Mouse (Mus musculus) heart, postnatal 25 days (tissue): Measurements from ENCODE around the gene 9430097D07Rik. TPM values are rescaled to one million over a fixed set of nuclear protein-coding genes. Genes with fewer than 3 reads are reported as not detected.

Experiments
- DNase-seq: peaks from one replicate; pipeline ENCODE4 v3.0.0; 2022; ENCODE audit warnings: low spot score
- intact Hi-C: fragments of 180-260 bp; cut with DNase I; formaldehyde crosslinking; loops from one replicate; pipeline ENCODE4 v1.15.1; 2025
- total RNA-seq, 2 experiments: library from RNA; stranded (reverse); gene quantifications; 2 replicates each; pipeline ENCODE4 v1.2.3; 2021

9430097D07Rik gene
- not detected for total RNA-seq

DNA sequence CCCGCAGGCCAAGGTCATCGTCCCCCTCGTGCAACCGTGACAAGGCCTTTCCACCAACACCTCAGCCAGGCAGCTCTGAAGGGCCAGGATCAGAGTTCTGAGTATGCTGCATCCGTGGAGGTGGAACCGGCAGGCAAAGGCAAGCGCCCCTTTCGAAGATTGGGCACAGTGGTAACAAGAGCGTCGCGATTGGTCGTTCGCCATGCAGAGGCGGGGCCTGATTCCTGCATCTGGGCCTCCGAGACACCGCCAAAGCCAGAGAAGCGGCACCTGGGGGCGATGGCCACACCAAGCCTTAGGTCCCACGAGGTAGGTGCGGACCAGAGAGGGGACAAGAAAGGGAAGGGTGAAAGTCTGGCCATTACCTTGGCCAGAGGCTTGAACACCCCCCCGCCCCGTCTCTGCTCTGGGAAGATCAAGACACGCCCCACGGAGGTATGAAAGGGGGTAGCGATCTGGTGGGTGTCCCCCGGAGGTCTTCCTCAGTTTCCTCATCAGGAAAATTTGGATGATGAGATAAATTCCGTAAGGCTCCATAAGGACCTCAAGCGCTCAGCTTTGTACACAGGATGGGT, at the start of gene 9430097D07Rik:
9430097D07Rik (minus strand) TSS at position 99 of the 575 bp plus-strand sequence.
- no peak for DNase-seq

DNA sequence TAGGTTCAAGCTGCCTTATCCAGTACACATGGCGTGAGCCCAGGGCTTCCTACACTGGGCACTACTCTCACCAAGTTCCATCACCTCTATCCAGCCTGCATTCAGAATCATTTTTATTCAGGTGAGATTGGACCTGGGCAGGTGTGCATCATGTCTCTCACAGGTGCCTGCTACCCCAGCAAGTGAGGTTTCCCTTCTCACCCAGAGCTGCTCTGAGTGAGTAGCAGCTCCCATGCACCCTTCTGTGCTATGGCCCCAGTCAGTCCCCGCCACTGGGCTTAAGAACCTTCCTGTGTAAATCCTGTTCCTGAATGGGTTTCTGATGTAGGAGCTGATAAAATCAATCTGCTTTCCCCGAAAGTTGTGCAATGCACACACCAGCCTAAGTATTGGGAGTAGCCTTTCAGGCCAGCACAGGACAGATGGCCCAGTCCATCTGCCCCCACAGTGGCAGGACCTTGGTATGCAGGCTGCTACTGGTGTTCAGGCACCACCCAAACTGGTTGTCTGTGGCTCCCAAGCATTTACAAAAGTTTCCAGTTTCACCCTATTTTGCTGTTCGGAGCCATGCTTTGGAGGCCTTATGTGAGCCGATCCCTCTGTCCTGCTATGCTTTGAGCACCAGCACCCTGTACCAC, 48.7 kb upstream of the 9430097D07Rik start:
- intact Hi-C loops = no loop called here
- DNase-seq = no peak

More for the DNA sequence above, at the start of gene 9430097D07Rik:
- intact Hi-C loops = no loop called here

GRCm38 (mm10) chr2:32621517-32621859, 46.0 kb upstream of the 9430097D07Rik start, which contains the start of gene Ak1:
Gene Ak1, plus strand, starts transcription at chr2:32621758.
- no peak for DNase-seq
- intact Hi-C loops = no loop called here

- DNase-seq = peak; percentile 70
- intact Hi-C loops = no loop called here
Measured at GRCm38 (mm10) chr2:32620682-32621516, 45.4 kb upstream of the 9430097D07Rik start.

- intact Hi-C loops = loop anchor here (5.0 kb wide), 1 partner anchor 36 kb away; no protein-coding TSS in a partner anchor
- DNase-seq = no peak
Measured at GRCm38 (mm10) chr2:32618051-32618450, 42.6 kb upstream of the 9430097D07Rik start.

- DNase-seq = no peak
- intact Hi-C loops = loop anchor here (5.0 kb wide), 1 partner anchor 35 kb away; no protein-coding TSS in a partner anchor
Measured at GRCm38 (mm10) chr2:32617601-32618000, 42.1 kb upstream of the 9430097D07Rik start.

DNA sequence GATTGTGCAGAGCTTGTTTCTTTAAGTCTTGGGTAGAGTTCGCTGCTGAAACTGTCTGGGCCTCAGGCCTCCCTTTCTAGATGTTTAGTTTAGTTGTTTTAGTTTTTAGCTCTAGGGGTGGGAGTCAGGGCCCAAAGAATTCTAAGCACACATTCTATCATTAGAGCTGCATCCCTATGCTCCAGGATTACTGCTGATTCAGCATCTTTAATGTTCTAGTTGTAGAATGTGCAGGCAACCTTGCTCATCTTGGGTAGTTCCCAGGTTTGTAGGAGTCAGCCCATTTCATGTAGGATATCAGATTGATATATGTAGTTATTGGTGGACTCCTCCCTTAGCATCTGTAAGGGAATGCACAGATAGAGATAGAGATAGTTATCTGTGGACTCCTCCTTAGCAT, 41.6 kb upstream of the 9430097D07Rik start:
- DNase-seq = no peak
- intact Hi-C loops = loop anchor here (5.0 kb wide), 1 partner anchor 35 kb away; no protein-coding TSS in a partner anchor

GRCm38 (mm10) chr2:32612274-32612673, 36.8 kb upstream of the 9430097D07Rik start:
- no peak for DNase-seq
- intact Hi-C loops = no loop called here

DNA sequence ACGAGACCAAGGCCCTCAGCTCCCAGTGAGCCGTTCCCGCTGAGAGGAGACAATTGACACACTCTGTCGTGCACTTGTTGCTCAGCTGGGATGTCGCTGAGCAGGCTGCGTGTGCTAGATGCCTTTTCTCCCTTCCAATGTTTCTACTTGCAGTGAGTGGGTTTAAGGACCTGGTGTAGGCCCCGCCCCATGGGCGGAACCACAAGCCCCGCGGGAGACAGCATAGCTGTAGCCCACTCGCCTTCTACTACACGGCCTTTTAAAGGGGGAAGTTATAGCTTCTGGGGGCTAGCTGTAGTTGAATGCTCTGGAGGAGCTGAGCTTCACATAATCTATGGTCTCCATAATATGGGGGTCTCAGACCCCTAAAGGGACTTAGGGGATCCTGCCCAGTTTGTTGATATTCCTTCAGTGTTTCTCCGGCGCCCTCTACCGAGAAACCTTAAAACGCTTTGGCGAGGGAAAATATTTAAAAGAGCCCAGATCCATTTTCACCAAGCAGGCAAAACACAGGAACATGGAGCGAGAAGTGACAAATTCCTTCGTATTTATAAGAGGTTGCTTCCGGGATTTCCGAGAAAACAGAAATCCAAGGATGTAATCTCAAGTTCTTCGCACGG, 35.2 kb upstream of the 9430097D07Rik start:
- DNase-seq = no peak
- intact Hi-C loops = no loop called here

GRCm38 (mm10) chr2:32608778-32609435, 33.4 kb upstream of the 9430097D07Rik start:
- DNase-seq = no peak
- intact Hi-C loops = no loop called here

DNA sequence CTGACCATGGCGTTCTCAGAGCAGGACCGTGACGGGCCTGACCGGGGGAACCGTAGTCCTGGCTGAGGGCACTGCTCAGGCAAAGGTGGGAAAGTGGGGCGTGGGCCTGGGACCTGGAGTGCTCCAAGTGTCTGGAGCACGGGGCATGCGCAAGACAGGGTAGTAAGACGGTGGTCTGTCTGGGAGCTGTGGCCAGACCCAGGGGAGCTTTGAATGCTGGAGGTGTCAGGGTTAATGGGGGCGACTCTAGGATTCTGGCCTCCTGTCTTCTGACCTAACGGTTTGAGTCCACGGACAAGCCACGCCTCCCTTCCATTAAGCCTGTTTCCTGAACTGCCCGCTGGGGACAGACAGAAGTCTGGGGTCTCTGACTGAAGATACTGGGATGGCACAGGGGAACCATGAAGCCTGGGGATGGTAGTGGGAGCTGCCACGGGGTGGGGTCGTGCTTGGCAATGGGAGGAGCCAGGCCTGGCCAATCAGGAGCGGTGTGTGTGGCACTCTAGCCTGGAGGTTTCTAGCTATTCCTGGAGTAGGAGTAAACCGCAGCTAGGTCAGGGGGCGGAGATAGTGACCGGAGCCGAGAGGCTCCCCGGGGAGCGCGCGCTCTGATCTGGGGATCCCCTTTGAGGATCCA, 32.8 kb upstream of the 9430097D07Rik start:
- intact Hi-C loops = no loop called here
- peak; percentile 76 for DNase-seq

- DNase-seq = peak; percentile 48
- intact Hi-C loops = no loop called here
Measured at GRCm38 (mm10) chr2:32607262-32607947, 31.9 kb upstream of the 9430097D07Rik start.

DNA sequence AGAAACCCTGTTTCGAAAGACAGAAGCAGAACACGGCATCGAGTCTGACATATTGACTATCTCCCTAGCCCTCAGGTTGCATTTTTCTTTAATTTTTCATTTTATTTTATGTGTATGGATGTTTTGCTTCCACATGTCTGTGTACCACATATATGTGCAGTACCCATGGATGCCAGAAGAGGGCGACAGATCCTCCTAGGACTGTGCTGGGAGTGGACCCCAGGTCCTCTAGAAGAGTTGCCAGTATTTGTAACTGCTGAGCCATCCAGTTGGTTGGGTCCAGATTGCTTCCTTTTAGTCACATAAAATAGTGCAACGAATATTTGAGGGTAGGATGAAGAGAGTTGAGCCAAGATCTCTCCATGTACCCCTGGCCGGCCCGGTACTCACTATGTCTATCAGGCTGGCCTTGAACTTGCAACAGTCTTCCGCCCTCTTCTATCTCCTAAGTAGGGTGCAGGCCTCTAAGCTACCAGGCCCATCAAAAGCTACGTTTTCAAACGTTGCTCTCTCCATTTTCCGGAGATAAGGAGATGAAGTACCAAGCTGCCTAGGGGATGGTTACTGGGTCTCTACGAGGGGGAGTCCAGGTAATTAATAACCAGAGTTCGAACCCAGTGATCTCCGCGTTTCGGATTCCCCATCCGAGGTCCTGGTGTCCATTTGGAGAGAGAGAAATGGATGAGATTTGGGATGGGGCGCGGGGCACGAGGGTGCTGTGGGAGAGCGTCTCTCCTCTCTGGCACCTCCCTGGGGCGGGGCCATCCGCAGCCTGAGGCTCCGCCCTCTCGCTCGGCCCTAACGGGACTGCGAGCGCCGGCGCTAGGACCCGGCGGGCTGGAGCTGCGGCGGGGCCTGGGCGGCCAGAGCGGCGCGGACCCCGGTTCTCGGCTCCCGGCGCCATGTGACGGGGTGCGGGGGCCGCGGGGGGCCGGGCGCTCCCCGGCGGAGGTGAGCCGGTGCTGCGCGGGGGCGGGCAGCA, 31.0 kb upstream of the 9430097D07Rik start:
- intact Hi-C loops = no loop called here
- DNase-seq = peak; percentile 81

- no peak for DNase-seq
- intact Hi-C loops = loop anchor here (1.0 kb wide), 1 partner anchor 18 kb away; no protein-coding TSS in a partner anchor
Measured at GRCm38 (mm10) chr2:32604631-32605030, 29.1 kb upstream of the 9430097D07Rik start.

DNA sequence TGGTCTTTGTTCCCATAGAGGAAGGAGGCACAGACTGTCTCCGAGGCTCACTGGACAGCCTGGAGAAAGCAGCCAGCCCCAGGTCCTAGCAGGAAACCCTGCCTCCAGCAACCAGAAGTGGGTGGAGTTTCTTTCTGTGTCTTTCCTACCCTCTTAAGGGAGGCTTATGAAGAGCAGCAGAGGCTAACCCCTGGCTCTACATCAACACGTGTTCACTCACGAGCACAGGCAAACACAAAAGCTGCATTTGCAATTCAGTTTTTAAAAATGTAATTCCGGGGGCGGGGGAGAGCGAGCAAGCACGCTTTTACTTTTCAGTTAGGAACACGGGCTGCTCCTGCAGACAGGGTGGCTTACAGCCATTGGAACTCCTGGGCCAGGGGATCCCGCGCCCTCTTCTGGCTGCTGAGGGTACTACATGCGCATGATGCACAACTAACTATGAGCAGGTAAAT, 27.1 kb upstream of the 9430097D07Rik start:
- peak; percentile 70 for DNase-seq
- intact Hi-C loops = loop anchor here (1.0 kb wide), 1 partner anchor 19 kb away; no protein-coding TSS in a partner anchor

- intact Hi-C loops = loop anchor here (1.0 kb wide), 1 partner anchor 18 kb away; no protein-coding TSS in a partner anchor
- DNase-seq = no peak
Measured at GRCm38 (mm10) chr2:32601417-32602065, 26.1 kb upstream of the 9430097D07Rik start.

DNA sequence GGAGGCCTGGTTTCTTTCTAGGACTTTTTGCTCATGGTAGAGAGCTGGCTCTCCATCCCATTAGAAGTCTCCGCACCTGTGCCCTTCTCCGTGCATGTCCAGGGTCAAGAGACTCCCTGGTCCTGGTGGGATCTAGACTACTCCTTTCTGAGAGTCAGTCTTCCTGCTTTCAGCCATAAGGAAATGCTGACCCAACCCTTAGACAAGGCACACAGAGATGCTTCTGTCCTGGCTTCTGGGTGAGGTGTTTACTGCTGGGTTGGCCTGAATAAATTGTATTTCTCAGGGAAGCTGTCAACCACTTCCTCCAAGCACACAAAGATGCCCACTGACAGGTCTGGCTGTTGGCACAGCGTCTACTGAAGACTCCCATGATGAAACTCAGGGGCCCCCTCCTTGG, 23.9 kb upstream of the 9430097D07Rik start, which contains the start of gene St6galnac6:
St6galnac6 (plus strand) TSS at position 301 of the 400 bp plus-strand sequence.
- no peak for DNase-seq
- intact Hi-C loops = no loop called here
